ENCODE assay signal across 14 mouse cellular contexts in genomic region chr2:153440755-153441154, GRCm38 (mm10). TPM values are rescaled to one million over a fixed set of nuclear protein-coding genes. Genes with fewer than 3 reads are reported as not detected.
DNase-seq lines count a peak whose midpoint lies in the region; ATAC-seq lines count a peak whose summit lies in the region.
"Had no signal": no experiment of that assay in that cellular context is flagged by ENCODE, and none has a peak within 500 bp of the region (broad histone marks: within the 10 kb centered on the region; RNA-seq: fewer than 3 reads in every experiment).

No protein-coding gene starts in this region.

- peaks cover 35% of the 10 kb centered on the region for H3K27me3 ChIP-seq in liver, embryonic 15.5 days
- H3K27me3 ChIP-seq in hindbrain, embryonic 11.5 days (ENCODE audit: control insufficient read depth, insufficient read depth, low read length) = no peaks in the 10 kb centered on the region
- no peaks in the 10 kb centered on the region for H3K27me3 ChIP-seq in kidney, embryonic 15.5 days
- H3K27me3 ChIP-seq in neural tube, embryonic 12.5 days (replicated peaks) = no peaks in the 10 kb centered on the region
- H3K27me3 ChIP-seq: megakaryocyte, embryonic 14.5 days had no signal

- H3K4me3 ChIP-seq in liver, embryonic 15.5 days (replicated peaks) = no peak overlapping the region
- H3K4me3 ChIP-seq in hindbrain, embryonic 11.5 days (ENCODE audit: low read depth, low read length) = no peak overlapping the region
- no peak overlapping the region for H3K4me3 ChIP-seq in kidney, embryonic 15.5 days (replicated peaks)
- no peak overlapping the region for H3K4me3 ChIP-seq in neural tube, embryonic 12.5 days
- H3K4me3 ChIP-seq: megakaryocyte, embryonic 14.5 days had no signal

- no peak overlapping the region for H3K9ac ChIP-seq in liver, embryonic 15.5 days
- no peak overlapping the region for H3K9ac ChIP-seq in hindbrain, embryonic 11.5 days (ENCODE audit: low read depth, low read length)
- H3K9ac ChIP-seq in kidney, embryonic 15.5 days = no peak overlapping the region
- H3K9ac ChIP-seq in neural tube, embryonic 12.5 days = no peak overlapping the region

- no peaks in the 10 kb centered on the region for H3K9me3 ChIP-seq in liver, embryonic 15.5 days (replicated peaks)
- no peaks in the 10 kb centered on the region for H3K9me3 ChIP-seq in hindbrain, embryonic 11.5 days (ENCODE audit: control insufficient read depth, low read length)
- no peaks in the 10 kb centered on the region for H3K9me3 ChIP-seq in kidney, embryonic 15.5 days (replicated peaks)
- H3K9me3 ChIP-seq in neural tube, embryonic 12.5 days = no peaks in the 10 kb centered on the region
- H3K9me3 ChIP-seq: G1E; megakaryocyte, embryonic 14.5 days had no signal

- peaks cover 88% of the 10 kb centered on the region for H3K4me1 ChIP-seq in liver, embryonic 15.5 days (replicated peaks)
- peaks cover 12% of the 10 kb centered on the region for H3K4me1 ChIP-seq in hindbrain, embryonic 11.5 days (replicated peaks; ENCODE audit: control insufficient read depth, insufficient read depth, low read length)
- H3K4me1 ChIP-seq in kidney, embryonic 15.5 days = peaks cover 77% of the 10 kb centered on the region
- peaks cover 58% of the 10 kb centered on the region for H3K4me1 ChIP-seq in neural tube, embryonic 12.5 days

- ATAC-seq in liver, embryonic 15.5 days (ENCODE audit: insufficient read depth) = no peak
- ATAC-seq in hindbrain, embryonic 11.5 days (ENCODE audit: low FRiP score) = no peak
- no peak for ATAC-seq in kidney, embryonic 15.5 days (replicated peaks; ENCODE audit: low FRiP score)
- ATAC-seq in neural tube, embryonic 12.5 days (ENCODE audit: low FRiP score, low read depth) = no peak

- H3K27ac ChIP-seq in liver, embryonic 15.5 days (replicated peaks) = peak overlapping the region; percentile 57
- peak overlapping the region; percentile 47 for H3K27ac ChIP-seq in hindbrain, embryonic 11.5 days (ENCODE audit: low read depth, low read length)
- H3K27ac ChIP-seq in kidney, embryonic 15.5 days = peak overlapping the region; percentile 94
- no peak overlapping the region for H3K27ac ChIP-seq in neural tube, embryonic 12.5 days

- no peak overlapping the region for H3K4me2 ChIP-seq in liver, embryonic 15.5 days
- no peak overlapping the region for H3K4me2 ChIP-seq in hindbrain, embryonic 11.5 days (replicated peaks; ENCODE audit: low read depth, low read length)
- peak overlapping the region; percentile 97 for H3K4me2 ChIP-seq in kidney, embryonic 15.5 days
- H3K4me2 ChIP-seq in neural tube, embryonic 12.5 days (replicated peaks) = peak overlapping the region; percentile 98

- peaks cover 9% of the 10 kb centered on the region for H3K36me3 ChIP-seq in liver, embryonic 15.5 days (replicated peaks)
- no peaks in the 10 kb centered on the region; the same call in 1 of the 2 replicates for H3K36me3 ChIP-seq in hindbrain, embryonic 11.5 days (ENCODE audit: control insufficient read depth, insufficient read depth, low read length)
- peaks cover 4% of the 10 kb centered on the region; the same call in 1 of the 2 replicates for H3K36me3 ChIP-seq in kidney, embryonic 15.5 days
- H3K36me3 ChIP-seq in neural tube, embryonic 12.5 days = peaks cover 7% of the 10 kb centered on the region; the same call in 1 of the 2 replicates

- no peak for DNase-seq in liver
- no peak for DNase-seq in hindbrain, embryonic 11.5 days (ENCODE audit: low spot score)
- DNase-seq in urinary bladder, adult 18-20 months (ENCODE audit: low spot score in 2 of 2) = no peak
- DNase-seq in adrenal gland, postnatal 14 days = no peak
- DNase-seq in cerebellum, adult 9-10 months = no peak
- DNase-seq: adrenal gland, postnatal 10 days; cerebellum, adult 9-11 months; right cerebral cortex, adult 18-20 months had no signal

- WGBS in liver, embryonic 15.5 days (ENCODE audit: insufficient replicate concordance) = 67% methylated on average over 2 of the region's 2 CpGs
- WGBS in hindbrain, embryonic 11.5 days = 53% methylated on average over 2 of the region's 2 CpGs
- WGBS in kidney, embryonic 15.5 days = 26% methylated on average over 2 of the region's 2 CpGs
- WGBS in neural tube, embryonic 12.5 days = 41% methylated on average over 2 of the region's 2 CpGs

RNA-seq across cellular contexts. Expression of gene 4930404H24Rik, which starts 51.8 kb away (rescaled TPM):
- not detected in 2 replicates for polyA plus RNA-seq in liver, embryonic 15.5 days (2015; fragmentation: Nextera tagmentation; extraction: Ambion mirVana)
- not detected in 2 replicates for polyA plus RNA-seq in hindbrain, embryonic 11.5 days (2014; fragmentation: Nextera tagmentation; extraction: Ambion mirVana)
- polyA plus RNA-seq in kidney, embryonic 15.5 days (2015; fragmentation: Nextera tagmentation; extraction: Ambion mirVana) = not detected in 2 replicates
- not detected in 2 replicates for polyA plus RNA-seq in neural tube, embryonic 12.5 days (2016; fragmentation: Nextera tagmentation; extraction: Ambion mirVana)
- total RNA-seq in adrenal gland, postnatal 14 days (2021) = not detected in 2 replicates
- total RNA-seq: adrenal gland, postnatal 10 days; G1E; layer of hippocampus, postnatal 14 days had no signal
- polyA plus RNA-seq: G1E had no signal

Comparison
In these comparisons a context has a peak if more than half of its experiments do, and no peak if none do; other contexts are left out.
1. H3K4me2 ChIP-seq: peak in kidney, embryonic 15.5 days (single experiment) and neural tube, embryonic 12.5 days (single experiment); none in liver, embryonic 15.5 days (single experiment) and hindbrain, embryonic 11.5 days (single experiment).